Comparison of ENCODE assay signal across 30 mouse cellular contexts in genomic region chr12:105622981-105623539, GRCm38 (mm10). TPM values are rescaled to one million over a fixed set of nuclear protein-coding genes. Genes with fewer than 3 reads are reported as not detected.
DNase-seq lines count a peak whose midpoint lies in the region; ATAC-seq and TF ChIP-seq lines count a peak whose summit lies in the region.
"Had no signal": no experiment of that assay in that cellular context is flagged by ENCODE, and none has a peak within 500 bp of the region (broad histone marks: within the 10 kb centered on the region; RNA-seq: fewer than 3 reads in every experiment).

No protein-coding gene starts in this region.

- H3K9me3 ChIP-seq in kidney, embryonic 14.5 days (ENCODE audit: control insufficient read depth, low read length), result no peaks in the 10 kb centered on the region
- H3K9me3 ChIP-seq in kidney, postnatal 0 days (replicated peaks; ENCODE audit: low read length), result no peaks in the 10 kb centered on the region
- H3K9me3 ChIP-seq in stomach, postnatal 0 days (ENCODE audit: control insufficient read depth, low read length), result no peaks in the 10 kb centered on the region
- no peaks in the 10 kb centered on the region for H3K9me3 ChIP-seq in hindbrain, embryonic 11.5 days (ENCODE audit: control insufficient read depth, low read length)
- H3K9me3 ChIP-seq: heart, embryonic 12.5 days; heart, embryonic 15.5 days; hindbrain, embryonic 10.5 days had no signal

- no peak overlapping the region for H3K4me3 ChIP-seq in kidney, embryonic 14.5 days (ENCODE audit: low read length)
- H3K4me3 ChIP-seq in kidney, postnatal 0 days (replicated peaks; ENCODE audit: low read depth, low read length), result no peak overlapping the region
- H3K4me3 ChIP-seq in stomach, postnatal 0 days (ENCODE audit: low read depth, low read length), result no peak overlapping the region
- no peak overlapping the region for H3K4me3 ChIP-seq in hindbrain, embryonic 11.5 days (ENCODE audit: low read depth, low read length)
- H3K4me3 ChIP-seq: gastrocnemius, adult 2 months; heart, embryonic 12.5 days; heart, embryonic 15.5 days; hindbrain, embryonic 10.5 days had no signal

- H3K36me3 ChIP-seq in kidney, embryonic 14.5 days (ENCODE audit: control insufficient read depth, insufficient read depth, low read length), result peaks cover 65% of the 10 kb centered on the region
- H3K36me3 ChIP-seq in kidney, postnatal 0 days (ENCODE audit: insufficient read depth, low read length), result peaks cover 62% of the 10 kb centered on the region
- peaks cover 41% of the 10 kb centered on the region for H3K36me3 ChIP-seq in stomach, postnatal 0 days (ENCODE audit: control insufficient read depth, insufficient read depth, low read length)
- H3K36me3 ChIP-seq in hindbrain, embryonic 11.5 days (ENCODE audit: control insufficient read depth, insufficient read depth, low read length), result peaks cover 10% of the 10 kb centered on the region; the same call in 1 of the 2 replicates

- H3K4me2 ChIP-seq in kidney, embryonic 14.5 days (replicated peaks; ENCODE audit: low read depth, low read length), result no peak overlapping the region
- H3K4me2 ChIP-seq in kidney, postnatal 0 days (ENCODE audit: low read length), result no peak overlapping the region
- H3K4me2 ChIP-seq in stomach, postnatal 0 days (replicated peaks; ENCODE audit: low read depth), result no peak overlapping the region
- H3K4me2 ChIP-seq in hindbrain, embryonic 11.5 days (replicated peaks; ENCODE audit: low read depth, low read length), result no peak overlapping the region
- H3K4me2 ChIP-seq: heart, embryonic 12.5 days; heart, embryonic 15.5 days; hindbrain, embryonic 14.5 days had no signal

- no peaks in the 10 kb centered on the region for H3K27me3 ChIP-seq in kidney, embryonic 14.5 days (ENCODE audit: control insufficient read depth, insufficient read depth, low read length)
- no peaks in the 10 kb centered on the region for H3K27me3 ChIP-seq in kidney, postnatal 0 days (ENCODE audit: insufficient read depth, low read length)
- H3K27me3 ChIP-seq in stomach, postnatal 0 days (ENCODE audit: control insufficient read depth, insufficient read depth, low read length), result no peaks in the 10 kb centered on the region
- H3K27me3 ChIP-seq in hindbrain, embryonic 11.5 days (ENCODE audit: control insufficient read depth, insufficient read depth, low read length), result no peaks in the 10 kb centered on the region
- H3K27me3 ChIP-seq: CH12.LX; heart, embryonic 12.5 days; heart, embryonic 15.5 days had no signal

- 57% methylated on average over 12 of the region's 12 CpGs for WGBS in kidney, embryonic 14.5 days
- WGBS in kidney, postnatal 0 days, result 58% methylated on average over 12 of the region's 12 CpGs
- WGBS in stomach, postnatal 0 days, result 92% methylated on average over 12 of the region's 12 CpGs
- 74% methylated on average over 12 of the region's 12 CpGs for WGBS in hindbrain, embryonic 11.5 days

- no peak for DNase-seq in kidney, adult 9 months
- no peak for DNase-seq in kidney, postnatal 0 days (ENCODE audit: low spot score)
- DNase-seq in kidney, postnatal 10 days, result no peak
- peak; percentile 8 for DNase-seq in Muller cell, postnatal 12 days (ENCODE audit: inconsistent ontology term)
- DNase-seq in stomach, postnatal 0 days (ENCODE audit: low spot score), result no peak
- DNase-seq in hindbrain, embryonic 11.5 days (ENCODE audit: low spot score), result no peak
- DNase-seq: adrenal gland, postnatal 10 days; adrenal gland, postnatal 36 days; B cell, adult 2 months; cerebellum, adult 18-20 months; cerebellum, adult 9-10 months; cerebellum, postnatal 14 days; forebrain, postnatal 0 days; gastrocnemius, adult 2 months; gastrocnemius, postnatal 14 days; heart, adult 18-20 months; heart, postnatal 10 days; heart, postnatal 36 days had no signal

- ATAC-seq in kidney, embryonic 14.5 days (ENCODE audit: low FRiP score, low TSS enrichment), result peak; percentile 52; the same call in 1 of the 2 replicates
- 0 out of 2 replicates have a peak, but pooled peaks have one; percentile 40 for ATAC-seq in kidney, postnatal 0 days (replicated peaks; ENCODE audit: low FRiP score, low read depth)
- ATAC-seq in erythroblast, adult 5-6 weeks (replicated peaks; ENCODE audit: low FRiP score, poor library complexity, severe bottlenecking), result 0 out of 2 replicates have a peak, but pooled peaks have one; percentile 52
- ATAC-seq in stomach, postnatal 0 days (ENCODE audit: low FRiP score, low TSS enrichment), result no peak
- no peak for ATAC-seq in hindbrain, embryonic 11.5 days (ENCODE audit: low FRiP score)
- ATAC-seq: forebrain, embryonic 14.5 days; forebrain, postnatal 0 days; hindbrain, postnatal 0 days; inflammation-experienced regulatory T-cells, adult 6 months had no signal

- TF ChIP-seq EP300 in stomach, postnatal 0 days (optimal IDR thresholded peaks at IDR 0.05), result no peak

- H3K4me1 ChIP-seq in kidney, embryonic 14.5 days (ENCODE audit: control insufficient read depth, insufficient read depth, low read length), result no peaks in the 10 kb centered on the region
- H3K4me1 ChIP-seq in kidney, postnatal 0 days (replicated peaks; ENCODE audit: insufficient read depth, low read length), result no peaks in the 10 kb centered on the region
- H3K4me1 ChIP-seq in stomach, postnatal 0 days (replicated peaks; ENCODE audit: control insufficient read depth, insufficient read depth), result no peaks in the 10 kb centered on the region
- no peaks in the 10 kb centered on the region for H3K4me1 ChIP-seq in hindbrain, embryonic 11.5 days (replicated peaks; ENCODE audit: control insufficient read depth, insufficient read depth, low read length)
- H3K4me1 ChIP-seq: heart, embryonic 12.5 days; heart, embryonic 15.5 days had no signal

- TF ChIP-seq CTCF in kidney, postnatal 0 days (IDR thresholded peaks at IDR 0.05; ENCODE audit: low read depth), result no peak
- no peak for TF ChIP-seq CTCF in stomach, postnatal 0 days (IDR thresholded peaks at IDR 0.05; ENCODE audit: low read depth)

- H3K9ac ChIP-seq in kidney, embryonic 14.5 days (ENCODE audit: low read depth, low read length), result no peak overlapping the region
- no peak overlapping the region for H3K9ac ChIP-seq in kidney, postnatal 0 days (ENCODE audit: low read depth, low read length)
- H3K9ac ChIP-seq in stomach, postnatal 0 days (ENCODE audit: low read length), result no peak overlapping the region
- H3K9ac ChIP-seq in hindbrain, embryonic 11.5 days (ENCODE audit: low read depth, low read length), result no peak overlapping the region
- H3K9ac ChIP-seq: forebrain, postnatal 0 days; heart, embryonic 12.5 days; heart, embryonic 15.5 days; hindbrain, embryonic 14.5 days had no signal

- no peak overlapping the region for H3K27ac ChIP-seq in kidney, embryonic 14.5 days (ENCODE audit: low read depth, low read length)
- H3K27ac ChIP-seq in kidney, postnatal 0 days, result no peak overlapping the region
- no peak overlapping the region for H3K27ac ChIP-seq in stomach, postnatal 0 days (replicated peaks)
- H3K27ac ChIP-seq in hindbrain, embryonic 11.5 days (ENCODE audit: low read depth, low read length), result no peak overlapping the region
- H3K27ac ChIP-seq: gastrocnemius, adult 2 months; heart, embryonic 15.5 days; hindbrain, embryonic 10.5 days; hindbrain, embryonic 14.5 days; hindbrain, postnatal 0 days had no signal

RNA-seq across cellular contexts. Expression of gene Bdkrb1, which starts 20.2 kb away (rescaled TPM):
- not detected in 2 replicates for polyA plus RNA-seq in kidney, embryonic 14.5 days (2014; fragmentation: Nextera tagmentation; extraction: Ambion mirVana)
- polyA plus RNA-seq in kidney, postnatal 0 days (2015; fragmentation: Nextera tagmentation; extraction: Ambion mirVana), result 0.11 TPM in 1 of 2 replicates, not detected in the other
- not detected in 2 replicates for total RNA-seq in erythroblast, adult 5-6 weeks (2015; ENCODE audit: low replicate concordance)
- total RNA-seq in erythroblast, adult 5-6 weeks (2017; ENCODE audit: low replicate concordance), result not detected in 2 replicates
- 1.8 and 2.3 TPM in 2 replicates for polyA plus RNA-seq in stomach, postnatal 0 days (2015; fragmentation: Nextera tagmentation; extraction: Ambion mirVana)
- not detected in 2 replicates for polyA plus RNA-seq in hindbrain, embryonic 11.5 days (2014; fragmentation: Nextera tagmentation; extraction: Ambion mirVana)
- total RNA-seq: adrenal gland, postnatal 10 days; adrenal gland, postnatal 36 days; forebrain, postnatal 0 days; gastrocnemius, postnatal 14 days; heart, adult 18-20 months; heart, postnatal 10 days; heart, postnatal 36 days had no signal
- polyA plus RNA-seq: forebrain, embryonic 11.5 days; forebrain, embryonic 14.5 days; frontal cortex, adult 2 months; heart, embryonic 12.5 days; heart, embryonic 15.5 days; hindbrain, postnatal 0 days had no signal

Comparison
In these comparisons a context has a peak if more than half of its experiments do, and no peak if none do; other contexts are left out.
1. ATAC-seq: peak in kidney, embryonic 14.5 days (single experiment), kidney, postnatal 0 days (single experiment) and erythroblast, adult 5-6 weeks (single experiment); none in stomach, postnatal 0 days (single experiment) and hindbrain, embryonic 11.5 days (single experiment).